Mouse (Mus musculus) CH12F3 (cell line): ENCODE data around the gene Kcnc1.

Experiments used
- in situ Hi-C: fragments of 300-500 bp; cut with MboI; formaldehyde crosslinking; loops from 2 replicates; pipeline ENCODE4 v1.14.3; 2020; ENCODE audit warnings: low sequenced_read_pairs

Gene Kcnc1

DNA sequence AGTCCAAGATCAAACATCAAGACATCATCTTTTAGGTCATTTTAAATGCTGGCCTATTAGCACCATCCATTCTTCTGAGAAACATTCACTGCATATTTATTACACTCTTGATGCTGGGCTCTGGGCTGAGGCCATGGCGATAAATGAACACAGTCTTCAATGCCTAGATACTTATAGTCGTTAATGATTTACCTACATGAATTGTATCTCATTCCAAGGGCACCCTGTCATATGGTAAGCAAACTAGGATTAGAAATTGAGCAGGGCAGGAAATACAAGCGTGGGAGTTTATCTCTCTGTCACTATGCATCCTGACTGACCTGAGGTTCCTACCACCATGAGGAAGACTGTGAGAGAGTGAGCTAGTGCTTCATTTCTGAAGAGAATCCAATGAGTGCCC lies 73.2 kb downstream of the Kcnc1 start:
- in situ Hi-C loops, result no loop called here

DNA sequence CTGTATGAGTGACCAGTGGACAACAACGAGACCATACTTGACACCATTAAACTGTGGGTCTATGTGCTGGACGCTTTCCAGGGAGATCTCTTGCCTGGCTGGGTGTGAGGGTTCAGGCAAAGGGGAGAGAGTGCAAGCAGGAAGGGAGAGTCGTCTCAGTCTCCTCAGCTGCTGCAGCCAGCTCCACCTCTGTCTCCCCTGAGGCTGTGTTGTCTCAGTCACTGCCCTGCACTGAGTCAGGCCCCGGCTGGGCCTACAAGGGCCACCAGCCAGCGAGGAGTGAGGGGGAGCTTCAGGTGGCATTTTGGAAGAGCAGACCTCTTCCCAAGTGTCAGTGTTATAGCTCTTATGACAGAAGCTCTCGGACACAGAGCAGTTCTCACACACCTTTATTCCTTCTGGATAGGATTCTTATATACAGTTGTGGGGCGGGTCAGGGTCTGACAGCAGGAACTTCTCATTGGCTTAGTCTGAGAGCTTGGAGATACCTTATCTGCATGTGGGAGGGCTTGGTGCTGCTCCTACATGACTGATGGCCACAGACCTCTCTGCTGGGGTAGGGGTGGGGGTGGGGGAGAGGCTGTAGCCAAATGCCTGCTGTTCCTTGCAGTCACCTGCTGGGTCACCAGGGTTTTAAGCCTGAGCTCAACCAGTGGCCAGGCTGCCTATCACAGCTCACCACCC lies 74.9 kb downstream of the Kcnc1 start:
- in situ Hi-C loops, result no loop called here

DNA sequence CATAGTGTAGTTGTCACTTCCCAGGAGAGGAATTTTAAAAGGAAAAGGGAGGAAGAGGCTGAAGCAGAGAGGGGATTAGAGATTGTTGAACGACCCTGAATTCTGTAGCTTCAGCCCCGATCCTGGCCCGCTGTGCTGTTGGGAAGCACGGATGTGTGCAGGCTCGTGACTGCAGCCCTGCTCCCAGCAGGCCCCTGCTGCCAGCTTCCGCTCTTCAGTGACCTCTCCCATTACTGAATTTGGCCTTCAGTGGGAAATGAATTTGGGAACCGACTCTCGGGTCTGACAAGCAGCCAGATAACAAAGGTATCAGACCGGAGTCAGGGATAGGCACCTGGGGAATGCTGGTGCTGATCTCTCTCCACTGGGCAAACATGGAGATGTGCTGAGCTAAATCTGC lies 76.8 kb downstream of the Kcnc1 start:
- in situ Hi-C loops, result no loop called here

DNA sequence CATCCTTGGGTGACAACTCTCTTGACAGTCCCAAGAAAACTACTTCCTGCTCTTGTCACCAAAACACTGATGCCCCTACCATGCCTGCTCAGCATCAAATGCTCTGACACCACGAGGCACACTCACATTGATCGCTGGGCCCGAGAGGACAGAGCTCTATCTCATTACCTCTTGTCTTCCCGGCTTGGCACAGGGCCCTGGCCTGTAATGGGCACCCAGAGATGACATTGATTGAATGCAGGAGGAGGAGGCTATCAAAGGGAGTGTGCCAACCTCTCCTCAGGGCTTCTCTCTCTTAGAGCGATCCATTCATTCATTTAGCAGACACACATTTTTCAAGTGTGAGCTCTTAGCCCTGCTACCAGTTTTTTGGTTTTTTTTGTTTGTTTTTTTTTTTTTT lies 79.2 kb downstream of the Kcnc1 start:
- in situ Hi-C loops, result no loop called here

DNA sequence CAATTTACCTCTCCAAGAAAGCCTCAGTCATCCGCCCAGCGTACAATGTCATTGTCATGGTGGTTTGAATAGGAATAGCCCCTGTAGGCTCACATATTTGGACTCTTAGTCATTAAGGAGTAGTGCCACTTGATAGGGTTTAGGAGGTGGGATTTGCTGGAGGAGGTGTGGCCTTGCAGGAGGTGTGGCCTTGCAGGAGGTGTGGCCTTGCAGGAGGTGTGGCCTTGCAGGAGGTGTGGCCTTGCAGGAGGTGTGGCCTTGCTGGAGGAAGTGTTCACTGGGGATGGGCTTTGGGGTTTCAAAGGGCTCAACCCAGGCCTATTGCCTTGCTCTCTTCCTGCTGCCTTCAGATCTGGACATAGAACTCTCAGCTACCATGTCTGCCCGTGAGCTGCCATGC lies 81.2 kb downstream of the Kcnc1 start:
- in situ Hi-C loops, result no loop called here

DNA sequence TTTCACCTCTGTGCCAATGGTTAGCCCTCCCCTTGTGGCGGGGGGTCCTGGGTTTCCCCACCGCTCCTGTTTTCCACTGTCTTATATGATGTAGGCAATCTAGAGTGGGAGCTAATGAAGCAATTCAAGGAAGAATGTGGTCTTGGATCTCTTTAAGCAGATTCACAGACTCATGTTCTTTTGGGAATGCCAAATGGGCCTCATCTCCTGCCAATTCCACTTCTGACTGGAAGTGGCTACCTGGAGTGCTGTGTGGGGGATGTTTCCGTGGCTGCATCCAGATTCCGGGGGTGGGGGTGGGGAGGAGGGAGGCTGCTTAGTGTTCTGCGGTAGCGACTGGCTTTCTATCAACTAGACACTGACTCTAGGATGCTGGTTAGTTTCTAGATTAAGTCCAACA lies 83.5 kb downstream of the Kcnc1 start:
- in situ Hi-C loops, result no loop called here

DNA sequence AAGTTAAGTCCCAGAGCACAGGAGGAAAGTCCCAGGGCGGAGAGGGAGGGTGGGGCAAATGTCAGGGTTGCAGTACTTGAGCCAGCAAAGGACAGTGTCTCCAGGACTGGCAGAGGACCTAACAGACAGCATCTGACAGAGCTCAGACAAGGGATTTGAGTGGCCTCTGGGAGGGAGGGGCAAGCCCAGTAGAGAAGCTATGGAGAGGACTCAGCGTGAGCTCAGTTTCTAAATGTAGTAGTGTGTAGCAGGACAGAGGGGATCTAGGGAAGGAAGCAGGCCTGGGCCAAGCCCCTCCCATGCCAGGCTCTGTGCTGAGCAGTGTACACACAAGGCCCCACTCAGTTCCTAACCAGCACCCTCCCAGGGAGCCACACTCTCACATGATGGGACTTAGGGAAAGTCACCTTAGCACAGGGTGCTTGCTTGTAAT lies 85.8 kb downstream of the Kcnc1 start:
- in situ Hi-C loops, result no loop called here

DNA sequence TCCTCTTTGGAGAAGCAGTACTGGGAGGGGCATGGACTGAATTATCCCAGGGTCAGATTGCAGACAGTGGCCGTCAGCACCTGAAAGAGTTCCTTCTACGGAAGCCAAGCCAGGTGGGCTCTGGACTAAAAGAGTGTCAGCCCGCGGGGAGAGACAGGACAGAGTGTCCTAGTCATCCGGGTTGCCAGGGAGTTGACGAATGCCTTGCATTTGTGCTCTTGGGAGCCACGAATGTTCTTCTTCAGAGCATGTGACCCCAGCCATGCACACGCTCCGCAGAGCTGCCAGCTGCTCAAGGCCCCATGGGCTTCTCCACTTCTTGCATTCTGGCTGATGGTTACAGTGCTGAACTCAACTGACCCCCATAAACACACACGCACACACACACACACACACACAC lies 86.8 kb downstream of the Kcnc1 start:
- in situ Hi-C loops, result no loop called here

DNA sequence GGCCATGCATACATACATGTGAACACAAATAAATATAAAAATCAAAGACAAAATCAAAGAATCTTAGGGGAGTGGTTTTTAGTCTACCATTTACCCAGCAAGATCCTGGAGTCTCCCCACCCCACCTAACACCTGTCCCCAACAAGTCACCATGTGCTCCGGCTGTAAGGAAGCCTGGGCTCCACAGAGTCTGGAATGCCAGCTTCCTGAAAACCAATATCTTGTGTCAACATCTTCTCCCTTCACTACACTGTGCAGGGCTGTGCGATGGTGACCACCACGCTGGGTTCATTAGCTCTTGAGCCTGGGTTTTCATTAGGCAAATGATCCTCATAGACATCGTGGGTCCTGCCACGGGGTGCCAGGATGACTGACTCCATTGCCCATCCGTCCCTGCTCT lies 87.9 kb downstream of the Kcnc1 start:
- in situ Hi-C loops, result no loop called here

DNA sequence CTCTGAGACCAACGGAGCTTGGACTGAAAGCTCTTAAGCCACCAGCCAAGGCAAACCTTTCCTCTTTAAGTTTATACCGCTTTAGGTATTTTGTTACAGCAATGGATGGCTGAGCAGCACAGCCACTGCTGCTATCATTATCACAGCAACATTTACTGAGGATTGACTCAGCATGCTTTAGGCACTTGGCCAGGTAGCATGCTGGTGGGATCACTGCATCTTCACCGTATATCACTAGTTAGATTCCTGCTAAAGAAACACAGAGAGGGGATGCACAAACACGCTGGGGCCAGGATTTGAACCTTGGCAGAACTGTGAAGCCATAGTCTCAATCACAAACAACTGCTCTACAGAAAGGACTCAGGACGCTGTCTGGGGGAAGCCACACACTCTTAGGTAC lies 90.5 kb downstream of the Kcnc1 start:
- in situ Hi-C loops, result no loop called here

DNA sequence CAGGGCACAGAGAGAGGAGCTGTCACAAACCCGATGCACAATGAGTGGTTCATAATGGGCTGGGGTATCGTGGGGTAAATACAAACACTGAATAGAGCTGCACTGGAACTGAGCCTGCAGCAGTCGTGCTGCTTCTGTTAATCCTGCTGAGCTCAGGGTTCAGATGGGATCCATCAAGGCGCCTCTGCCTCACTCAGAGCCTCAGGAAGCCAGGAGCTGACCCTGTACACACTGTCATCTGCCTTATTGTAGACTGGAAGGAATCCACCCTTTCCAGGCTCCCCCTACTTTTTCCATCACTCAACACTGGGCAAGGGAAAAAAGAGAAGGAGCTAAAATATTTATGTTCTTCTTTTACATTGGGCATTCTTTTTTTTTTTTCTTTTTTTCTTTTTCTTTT lies 91.1 kb downstream of the Kcnc1 start:
- in situ Hi-C loops, result no loop called here
